Mouse (Mus musculus): Measurements from ENCODE around the gene Fank1.

The Fank1 gene

DNA sequence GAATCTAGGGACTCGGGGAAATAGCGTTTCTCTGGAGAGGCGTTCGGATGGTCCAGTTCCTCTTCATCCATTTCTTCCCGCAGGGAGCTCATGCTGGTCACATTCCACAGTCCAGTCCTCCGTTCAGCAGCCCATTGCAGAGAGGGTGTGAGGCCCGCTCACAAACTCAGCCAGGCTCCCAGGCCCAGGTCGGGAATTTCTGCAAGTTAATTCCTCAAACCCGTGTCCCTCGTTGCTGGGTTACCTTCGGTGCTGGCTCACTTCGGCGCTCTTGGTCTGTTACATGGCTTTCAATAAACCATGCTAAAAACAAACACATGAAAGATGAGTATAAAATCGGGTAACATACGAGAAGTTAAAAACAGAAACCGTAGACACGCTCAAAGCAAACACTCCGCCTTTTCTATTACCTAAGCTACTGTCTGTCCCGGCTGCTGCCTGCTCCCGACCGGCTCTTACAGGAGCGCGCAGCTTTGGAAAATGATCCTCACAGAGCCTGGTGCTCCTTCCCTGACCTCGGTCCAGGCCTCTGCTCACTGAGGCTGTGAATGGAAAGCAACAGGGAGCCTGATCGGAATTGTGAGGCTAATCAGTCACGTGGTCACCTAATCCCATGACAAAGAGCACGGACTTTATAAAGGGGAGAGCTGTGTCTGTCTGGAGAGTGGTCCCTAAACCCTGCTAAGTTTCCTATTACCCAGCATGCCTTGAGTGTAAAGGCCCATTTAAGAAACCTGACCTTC, 16.9 kb upstream of the Fank1 start:
- CTCF ChIA-PET = interaction anchor here (0.5 to 2.2 kb wide), 18 partner anchors 10 to 849 kb away, joined by 3 to 9 read pairs (median 4); partner anchors contain the start of genes Dhx32 (in 2 of the 4), Edrf1 (in 2 of the 4) and Fank1 (in 2 of the 4)
- POLR2A ChIA-PET = interaction anchor here (0.5 to 12.1 kb wide), 75 partner anchors 8 to 1184 kb away, joined by 3 to 224 read pairs (median 4); partner anchors contain the start of genes Fank1 (in 4 of the 4), Edrf1 (in 3 of the 4), Bccip (in 2 of the 4) and Uros (in 2 of the 4)

GRCm38 (mm10) chr7:133762696-133763095, 14.0 kb upstream of the Fank1 start:
- ChIA-PET POLR2A (interaction anchor here in 2 of 4 experiments (1.1 to 12.1 kb wide), 8 partner anchors 9 to 125 kb away, joined by 4 to 224 read pairs (median 6); partner anchors contain the start of genes Fank1 (in 2 of the 2), Dhx32 (in 1 of the 2) and Edrf1 (in 1 of the 2)), CTCF (interaction anchor here in 3 of 4 experiments (1.1 to 1.4 kb wide), 4 partner anchors 14 to 79 kb away, joined by 3 to 4 read pairs (median 4); partner anchors contain the start of gene Fank1 (in 1 of the 3))

GRCm38 (mm10) chr7:133764425-133764824, 12.2 kb upstream of the Fank1 start:
- POLR2A ChIA-PET = interaction anchor here in 2 of 4 experiments (0.9 to 12.1 kb wide), 8 partner anchors 9 to 644 kb away, joined by 3 to 224 read pairs (median 6); partner anchors contain the start of genes Fank1 (in 2 of the 2), Dhx32 (in 1 of the 2) and Edrf1 (in 1 of the 2)
- CTCF ChIA-PET = interaction anchor here in 1 of 4 experiments (0.6 to 1.3 kb wide), 2 partner anchors 18 to 87 kb away, joined by 4 to 5 read pairs; partner anchors contain the start of gene Dhx32

DNA sequence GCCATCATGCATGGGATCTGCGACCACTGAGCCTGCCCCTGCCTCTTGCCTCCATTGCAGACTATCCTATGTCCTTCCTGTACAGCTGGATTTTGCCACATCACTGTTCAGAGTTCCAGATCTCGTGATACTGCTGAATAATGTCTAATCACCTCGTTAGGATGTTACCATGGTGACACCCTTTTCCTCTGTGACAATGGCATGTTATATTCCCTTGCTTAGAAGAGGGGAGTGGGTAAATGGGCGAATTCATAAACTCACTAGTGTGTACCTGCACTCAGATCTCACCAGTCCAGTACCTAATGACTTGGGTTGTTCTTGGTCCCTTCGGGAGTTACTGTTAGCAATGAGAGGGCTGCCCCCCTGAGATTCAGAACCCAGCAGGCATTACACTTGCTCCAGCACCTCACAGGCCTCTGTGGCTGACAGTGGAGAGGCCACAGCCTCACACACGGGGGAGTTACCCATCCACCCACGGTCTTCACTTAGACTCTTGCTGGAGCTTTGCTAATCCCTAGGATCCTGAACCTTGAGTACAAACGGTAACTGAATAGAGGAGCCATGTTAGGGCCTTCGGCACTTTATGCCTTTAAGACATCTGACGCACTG, 11.3 kb upstream of the Fank1 start:
- POLR2A ChIA-PET = interaction anchor here in 2 of 4 experiments (0.8 to 12.1 kb wide), 6 partner anchors 10 to 645 kb away, joined by 3 to 224 read pairs (median 7); partner anchors contain the start of genes Fank1 (in 2 of the 2) and Dhx32 (in 1 of the 2)
- CTCF ChIA-PET = no interaction called here

DNA sequence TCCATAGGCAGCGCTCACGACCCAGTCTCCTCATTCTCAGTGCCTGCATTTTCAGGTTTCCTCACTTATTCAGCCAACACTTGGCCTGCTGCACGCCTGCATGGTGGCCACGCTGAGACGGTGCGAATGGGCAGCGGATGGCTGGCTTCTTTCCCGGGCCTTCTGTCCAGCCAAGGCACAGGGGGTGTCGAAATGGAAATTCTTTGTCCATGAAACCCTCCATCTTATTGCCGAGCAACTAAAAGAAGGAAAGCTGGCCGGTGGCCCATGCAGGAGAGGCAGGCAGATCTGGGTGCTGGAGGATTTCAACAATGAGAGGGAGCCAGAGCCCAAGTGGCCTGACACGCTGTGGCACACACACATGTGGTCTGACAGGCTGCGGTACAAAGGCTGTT, 10.8 kb upstream of the Fank1 start:
- ChIA-PET CTCF (no interaction called here), POLR2A (interaction anchor here in 2 of 4 experiments (2.9 to 12.1 kb wide), 2 partner anchors 9 to 11 kb away, joined by 12 to 224 read pairs; partner anchors contain the start of genes Fank1 (in 2 of the 2) and Dhx32 (in 1 of the 2))

- ChIA-PET CTCF (interaction anchor here in 1 of 4 experiments (1.0 kb wide), 1 partner anchor 38 kb away, joined by 3 read pairs; no protein-coding TSS in a partner anchor), POLR2A (interaction anchor here in 3 of 4 experiments (0.9 to 15.8 kb wide), 5 partner anchors 7 to 9 kb away, joined by 3 to 224 read pairs (median 12); partner anchors contain the start of gene Fank1 (in 2 of the 3))
These were observed 8.6 kb upstream of the Fank1 start for GRCm38 (mm10) chr7:133768027-133768426.

- CTCF ChIA-PET = interaction anchor here in 1 of 4 experiments (1.0 kb wide), 1 partner anchor 38 kb away, joined by 3 read pairs; no protein-coding TSS in a partner anchor
- POLR2A ChIA-PET = interaction anchor here in 3 of 4 experiments (1.4 to 15.8 kb wide), 3 partner anchors 8 to 9 kb away, joined by 8 to 224 read pairs (median 82); no protein-coding TSS in a partner anchor
These were observed 8.1 kb upstream of the Fank1 start for GRCm38 (mm10) chr7:133768517-133768916.

GRCm38 (mm10) chr7:133775179-133775578, 1.5 kb upstream of the Fank1 start:
- ChIA-PET CTCF (no interaction called here), POLR2A (interaction anchor here in 3 of 4 experiments (1.0 to 15.8 kb wide), 10 partner anchors 8 to 138 kb away, joined by 3 to 224 read pairs (median 12); partner anchors contain the start of gene Edrf1 (in 2 of the 3))

DNA sequence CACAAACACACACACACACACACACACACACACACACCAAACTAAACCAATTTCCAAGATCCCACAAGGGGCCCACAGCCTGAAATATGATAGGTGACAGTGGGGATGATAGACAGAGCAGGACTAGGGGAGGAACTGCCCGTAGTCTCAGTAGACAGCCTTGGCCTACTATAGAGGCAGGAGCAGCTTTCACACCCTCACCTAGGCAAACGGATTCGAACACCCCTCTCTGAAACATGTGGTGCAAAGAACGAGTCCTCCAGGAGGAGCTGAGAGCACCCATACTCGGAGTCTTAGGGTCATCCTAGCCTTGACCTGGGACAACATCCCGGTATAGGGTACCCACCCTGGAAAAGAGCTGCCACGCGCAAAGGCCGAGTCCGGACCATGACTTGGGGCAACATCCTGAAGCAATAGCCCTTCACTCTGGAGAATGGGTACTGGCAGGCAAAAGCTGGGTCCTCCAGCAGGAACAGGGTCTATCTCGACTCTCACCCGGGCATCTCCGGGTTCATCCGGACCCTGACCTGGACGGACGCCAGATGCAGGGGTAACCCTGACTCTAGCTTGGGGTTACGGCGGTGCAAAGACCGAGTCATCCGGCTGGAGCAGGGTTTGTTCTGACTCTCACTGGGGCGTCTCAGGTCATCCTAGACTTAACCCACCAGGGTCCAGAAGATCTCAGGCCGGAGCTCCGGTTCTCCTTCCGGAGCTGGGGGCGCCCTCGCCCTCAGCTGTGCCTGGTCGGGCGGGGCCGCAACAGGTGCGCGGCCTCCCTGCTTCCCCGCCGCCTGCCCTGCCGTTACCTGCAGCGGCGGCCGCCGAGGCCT, 650 bp upstream of the Fank1 start:
- ChIA-PET POLR2A (interaction anchor here (0.7 to 15.8 kb wide), 19 partner anchors 8 to 139 kb away, joined by 3 to 224 read pairs (median 4); partner anchors contain the start of gene Edrf1 (in 2 of the 4)), CTCF (interaction anchor here in 3 of 4 experiments (0.6 to 1.3 kb wide), 9 partner anchors 13 to 1363 kb away, joined by 3 to 5 read pairs (median 3); partner anchors contain the start of gene Edrf1 (in 1 of the 3))

- CTCF ChIA-PET = interaction anchor here in 1 of 4 experiments (1.1 kb wide), 1 partner anchor 17 kb away, joined by 5 read pairs; no protein-coding TSS in a partner anchor
- POLR2A ChIA-PET = interaction anchor here in 1 of 4 experiments (15.8 kb wide), 1 partner anchor 21 kb away, joined by 224 read pairs; no protein-coding TSS in a partner anchor
These were observed 4.9 kb downstream of the Fank1 start for GRCm38 (mm10) chr7:133781583-133781982.

GRCm38 (mm10) chr7:133781991-133782390, 5.3 kb downstream of the Fank1 start:
- ChIA-PET POLR2A (interaction anchor here in 1 of 4 experiments (0.6 to 15.8 kb wide), 3 partner anchors 12 to 38 kb away, joined by 3 to 224 read pairs (median 5); no protein-coding TSS in a partner anchor), CTCF (interaction anchor here in 2 of 4 experiments (0.6 to 1.1 kb wide), 3 partner anchors 18 to 22 kb away, joined by 3 to 5 read pairs (median 4); no protein-coding TSS in a partner anchor)

DNA sequence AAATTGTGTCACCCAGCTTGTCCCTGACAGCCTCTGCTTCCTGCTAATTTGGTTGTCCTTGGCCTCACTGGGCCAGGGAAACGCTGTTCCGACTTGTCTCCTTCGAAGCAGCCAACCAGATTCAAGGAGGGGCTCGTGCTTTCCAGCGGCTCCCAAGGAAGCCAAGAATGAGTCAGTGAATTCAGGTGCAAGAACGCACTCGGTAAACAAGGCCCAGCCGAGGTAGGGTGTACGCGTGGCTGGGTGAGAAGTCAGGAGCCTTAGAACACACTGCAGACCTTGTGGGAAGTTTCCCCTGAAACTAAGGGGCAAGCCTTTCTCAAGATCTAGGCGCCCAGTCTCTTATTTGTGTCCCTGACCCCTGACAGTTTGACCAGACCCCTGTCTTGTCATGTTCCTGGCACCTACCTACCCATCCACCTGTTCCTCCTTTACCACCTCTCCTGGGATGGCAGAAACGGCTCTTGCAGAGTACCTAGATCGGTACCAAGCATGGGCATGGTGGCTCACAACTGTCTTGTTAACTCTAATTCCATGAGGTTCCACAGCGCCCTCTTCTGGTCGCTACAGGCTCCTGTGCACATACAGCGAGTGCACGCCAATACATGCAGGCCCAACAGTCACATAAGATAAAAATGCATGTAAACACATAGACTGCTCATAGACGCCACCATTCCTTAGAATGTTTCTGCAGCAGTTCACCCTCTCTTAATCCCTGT, 6.2 kb downstream of the Fank1 start, which contains the start of gene Dhx32:
TSS of gene Dhx32 (minus strand) at position 10 of the 719 bp plus-strand sequence.
- ChIA-PET POLR2A (interaction anchor here in 1 of 4 experiments (0.6 to 15.8 kb wide), 3 partner anchors 11 to 38 kb away, joined by 3 to 224 read pairs (median 5); no protein-coding TSS in a partner anchor), CTCF (interaction anchor here in 2 of 4 experiments (0.6 to 1.1 kb wide), 3 partner anchors 19 to 23 kb away, joined by 3 to 5 read pairs (median 4); no protein-coding TSS in a partner anchor)

- ChIA-PET CTCF (no interaction called here), POLR2A (interaction anchor here in 1 of 4 experiments (1.7 kb wide), 1 partner anchor 28 kb away, joined by 4 read pairs; no protein-coding TSS in a partner anchor)
These were observed 10.9 kb downstream of the Fank1 start for GRCm38 (mm10) chr7:133787571-133787970.

- POLR2A ChIA-PET = interaction anchor here in 1 of 4 experiments (1.7 kb wide), 1 partner anchor 28 kb away, joined by 4 read pairs; no protein-coding TSS in a partner anchor
- CTCF ChIA-PET = no interaction called here
These were observed 11.5 kb downstream of the Fank1 start for GRCm38 (mm10) chr7:133788147-133788546.

GRCm38 (mm10) chr7:133790171-133790570, 13.5 kb downstream of the Fank1 start:
- ChIA-PET CTCF (no interaction called here), POLR2A (interaction anchor here in 1 of 4 experiments (1.6 kb wide), 1 partner anchor 10 kb away, joined by 4 read pairs; no protein-coding TSS in a partner anchor)

GRCm38 (mm10) chr7:133790608-133791229, 14.1 kb downstream of the Fank1 start:
- ChIA-PET CTCF (no interaction called here), POLR2A (interaction anchor here in 1 of 4 experiments (1.4 to 1.6 kb wide), 2 partner anchors 9 to 30 kb away, joined by 3 to 4 read pairs; no protein-coding TSS in a partner anchor)

Data from embryonic stem cell, embryonic (primary cell).